Mouse (Mus musculus): ENCODE measurements around the gene Gnb3. TPM values are rescaled to one million over a fixed set of nuclear protein-coding genes. Genes with fewer than 3 reads are reported as not detected.
"Not testable (repeated sequence)": the region's sequence is repeated elsewhere in the genome, so short reads cannot be mapped to it uniquely, and the experiment has no call there.

Gene Gnb3
- polyA plus RNA-seq, 1 experiment from 2014 or later = 1.3 TPM

DNA sequence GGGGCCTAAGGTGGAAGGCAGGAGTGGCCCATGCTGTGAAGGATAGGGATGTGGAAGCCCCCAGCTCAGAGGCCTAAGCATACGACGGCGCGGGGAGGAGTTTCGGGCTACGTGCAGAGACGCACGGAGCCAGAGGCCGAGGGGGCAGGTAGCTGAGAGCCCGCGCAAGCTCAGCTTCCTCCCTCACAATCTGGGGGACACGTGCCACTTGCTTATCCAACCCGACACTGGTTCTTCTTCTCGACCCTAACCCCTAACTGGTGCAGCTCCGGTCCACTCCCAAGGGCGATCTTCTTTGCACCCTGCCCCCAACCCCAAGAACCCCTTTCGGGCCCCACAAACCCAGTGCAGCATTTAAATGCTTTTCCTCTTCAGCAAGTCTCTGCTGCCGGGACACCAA lies 26.6 kb downstream of the Gnb3 start:
- no peaks in the 10 kb centered on the region for H3K9me3 ChIP-seq

GRCm38 (mm10) chr6:124812848-124813247 lies 27.2 kb downstream of the Gnb3 start:
- Histone ChIP-seq H3K36me3 (peaks cover 54% of the 10 kb centered on the region), H3K4me1 (peaks cover 48% of the 10 kb centered on the region), H3K27ac (peak overlapping the region; percentile 92), H3K27me3 (no peaks in the 10 kb centered on the region), H3K4me2 (replicated peaks) (peak overlapping the region; percentile 95), H3K9me3 (no peaks in the 10 kb centered on the region), H3K4me3 (peak overlapping the region; percentile 71), H3K9ac (peak overlapping the region; percentile 88)
- ATAC-seq (ENCODE audit: low FRiP score, low read depth) = no peak
- WGBS = 16% methylated on average over 9 of the region's 9 CpGs

More for the DNA sequence above, 26.6 kb downstream of the Gnb3 start:
- under 1% methylated on average over 18 of the region's 18 CpGs for WGBS
- H3K4me1 ChIP-seq = peaks cover 43% of the 10 kb centered on the region
- H3K9ac ChIP-seq = peak overlapping the region; percentile 88
- peak overlapping the region; percentile 92 for H3K27ac ChIP-seq
- H3K27me3 ChIP-seq = no peaks in the 10 kb centered on the region
- peaks cover 61% of the 10 kb centered on the region for H3K36me3 ChIP-seq
- peak overlapping the region; percentile 71 for H3K4me3 ChIP-seq
- peak; percentile 60 for ATAC-seq (ENCODE audit: low FRiP score, low read depth)
- peak overlapping the region; percentile 95 for H3K4me2 ChIP-seq (replicated peaks)

- Histone ChIP-seq H3K4me1 (peaks cover 48% of the 10 kb centered on the region), H3K9ac (peak overlapping the region; percentile 88), H3K4me2 (replicated peaks) (peak overlapping the region; percentile 95), H3K9me3 (no peaks in the 10 kb centered on the region), H3K36me3 (peaks cover 45% of the 10 kb centered on the region), H3K27me3 (no peaks in the 10 kb centered on the region), H3K4me3 (peak overlapping the region; percentile 71), H3K27ac (no peak overlapping the region)
- WGBS = 80% methylated on average over 24 of the region's 24 CpGs
- ATAC-seq (ENCODE audit: low FRiP score, low read depth) = no peak
Observed at GRCm38 (mm10) chr6:124811701-124812560, 28.1 kb downstream of the Gnb3 start.

- Histone ChIP-seq H3K9me3 (no peaks in the 10 kb centered on the region), H3K4me2 (replicated peaks) (peak overlapping the region; percentile 95), H3K4me3 (no peak overlapping the region), H3K27ac (no peak overlapping the region), H3K36me3 (peaks cover 39% of the 10 kb centered on the region), H3K27me3 (no peaks in the 10 kb centered on the region), H3K9ac (0 out of 2 replicates have a peak overlapping the region, but pooled peaks have one; percentile 31), H3K4me1 (peaks cover 52% of the 10 kb centered on the region)
- 80% methylated on average over 4 of the region's 4 CpGs for WGBS
- no peak for ATAC-seq (ENCODE audit: low FRiP score, low read depth)
Observed at GRCm38 (mm10) chr6:124811403-124811665, 28.7 kb downstream of the Gnb3 start.

DNA sequence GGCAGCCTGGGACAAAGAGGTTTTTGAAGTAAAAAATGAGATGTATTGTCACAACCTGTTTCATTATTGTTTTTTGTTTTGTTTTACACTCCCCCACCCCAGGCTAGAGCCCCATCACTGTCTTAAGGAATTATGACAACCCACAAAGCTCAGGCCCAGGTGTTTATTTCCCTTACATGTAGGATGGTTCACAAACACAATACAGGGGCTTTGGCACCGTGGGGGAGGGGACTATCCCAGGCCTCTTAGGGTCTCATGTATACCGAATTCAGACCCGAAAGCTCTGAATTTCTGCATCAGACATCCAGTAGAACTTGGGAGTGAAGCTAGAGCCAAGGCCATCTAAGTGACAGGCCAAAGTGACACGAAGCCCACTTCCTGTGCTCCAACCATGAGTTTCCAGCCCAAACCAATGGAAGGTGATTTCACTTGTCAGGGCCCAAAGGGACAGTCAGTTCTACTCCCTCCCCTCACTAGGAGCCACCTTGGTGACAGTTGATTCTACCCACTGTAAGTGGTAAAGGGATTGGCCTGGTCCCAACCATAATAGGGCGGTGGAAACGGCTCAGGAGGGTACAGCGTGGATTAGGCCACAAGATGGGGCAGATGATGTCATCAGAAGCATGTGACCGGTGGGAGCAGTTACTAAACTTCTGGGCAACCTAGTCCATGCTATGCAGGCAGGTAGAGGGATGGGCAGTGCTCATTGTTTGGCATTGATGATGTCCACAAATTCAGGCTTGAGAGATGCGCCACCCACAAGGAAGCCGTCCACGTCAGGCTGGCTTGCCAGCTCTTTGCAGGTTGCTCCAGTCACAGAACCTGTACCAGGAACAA lies 29.3 kb downstream of the Gnb3 start:
- H3K36me3 ChIP-seq = peaks cover 34% of the 10 kb centered on the region
- not testable (repeated sequence) for H3K27ac ChIP-seq; H3K27me3 ChIP-seq; H3K4me3 ChIP-seq; H3K9ac ChIP-seq; H3K9me3 ChIP-seq; ATAC-seq (ENCODE audit: low FRiP score, low read depth)
- peak overlapping the region; percentile 86; the same call in 1 of the 2 replicates for H3K4me2 ChIP-seq (replicated peaks)
- 86% methylated on average over 11 of the region's 11 CpGs for WGBS
- H3K4me1 ChIP-seq = peaks cover 58% of the 10 kb centered on the region

DNA sequence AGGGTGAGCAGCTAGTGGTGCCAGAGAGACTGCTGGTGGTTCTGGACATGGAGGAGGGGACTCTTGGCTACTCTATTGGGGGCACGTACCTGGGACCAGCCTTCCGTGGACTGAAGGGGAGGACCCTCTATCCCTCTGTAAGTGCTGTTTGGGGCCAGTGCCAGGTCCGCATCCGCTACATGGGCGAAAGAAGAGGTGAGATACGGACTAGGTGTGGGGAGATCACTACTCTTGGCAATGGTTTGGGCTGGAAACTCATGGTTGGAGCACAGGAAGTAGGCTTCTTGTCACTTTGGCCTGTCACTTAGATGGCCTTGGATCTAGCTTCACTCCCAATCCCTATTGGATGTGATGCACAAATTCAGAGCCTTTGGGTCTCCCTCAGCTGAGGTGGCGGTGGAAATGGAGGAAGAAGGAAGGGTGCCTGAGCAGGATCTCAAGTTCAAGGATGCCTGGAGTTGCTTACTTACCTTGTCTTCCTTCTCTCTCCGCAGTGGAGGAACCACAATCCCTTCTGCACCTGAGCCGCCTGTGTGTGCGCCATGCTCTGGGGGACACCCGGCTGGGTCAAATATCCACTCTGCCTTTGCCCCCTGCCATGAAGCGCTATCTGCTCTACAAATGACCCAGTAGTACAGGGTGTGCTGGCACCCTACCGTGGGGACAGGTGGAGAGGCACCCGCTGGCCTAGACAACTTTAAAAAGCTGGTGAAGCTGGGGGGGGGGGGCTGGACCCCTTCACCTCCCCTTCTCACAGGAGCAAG lies 30.1 kb downstream of the Gnb3 start:
- peaks cover 59% of the 10 kb centered on the region for H3K4me1 ChIP-seq
- H3K27ac ChIP-seq = peak overlapping the region; percentile 89; the same call in 1 of the 2 replicates
- no peak for ATAC-seq (ENCODE audit: low FRiP score, low read depth)

DNA sequence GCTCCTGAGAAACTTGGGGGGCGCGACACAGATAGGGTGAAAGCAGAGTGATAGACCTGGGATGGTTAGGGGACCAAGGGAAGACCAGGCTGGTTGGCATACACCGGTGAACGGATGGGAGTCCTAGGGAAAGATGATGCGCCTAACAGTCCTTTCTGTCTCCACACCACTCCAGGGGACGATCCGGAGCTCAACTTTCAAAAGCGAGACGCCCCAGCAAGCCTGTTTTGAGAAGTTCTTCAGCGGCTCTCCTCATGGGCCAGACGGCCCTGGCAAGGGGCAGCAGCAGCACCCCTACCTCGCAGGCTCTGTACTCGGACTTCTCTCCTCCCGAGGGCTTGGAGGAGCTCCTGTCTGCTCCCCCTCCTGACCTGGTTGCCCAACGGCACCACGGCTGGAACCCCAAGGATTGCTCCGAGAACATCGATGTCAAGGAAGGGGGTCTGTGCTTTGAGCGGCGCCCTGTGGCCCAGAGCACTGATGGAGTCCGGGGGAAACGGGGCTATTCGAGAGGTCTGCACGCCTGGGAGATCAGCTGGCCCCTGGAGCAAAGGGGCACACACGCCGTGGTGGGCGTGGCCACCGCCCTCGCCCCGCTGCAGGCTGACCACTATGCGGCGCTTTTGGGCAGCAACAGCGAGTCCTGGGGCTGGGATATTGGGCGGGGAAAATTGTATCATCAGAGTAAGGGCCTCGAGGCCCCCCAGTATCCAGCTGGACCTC lies 30.9 kb downstream of the Gnb3 start:
- peak; percentile 13 for ATAC-seq (ENCODE audit: low FRiP score, low read depth)
- under 1% methylated on average over 35 of the region's 35 CpGs for WGBS

More for the DNA sequence above, 30.1 kb downstream of the Gnb3 start:
- Histone ChIP-seq H3K4me3 (peak overlapping the region; percentile 63), H3K27me3 (no peaks in the 10 kb centered on the region), H3K9me3 (no peaks in the 10 kb centered on the region), H3K4me2 (replicated peaks) (peak overlapping the region; percentile 86), H3K36me3 (peaks cover 26% of the 10 kb centered on the region), H3K9ac (peak overlapping the region; percentile 74)
- WGBS = 50% methylated on average over 14 of the region's 14 CpGs

DNA sequence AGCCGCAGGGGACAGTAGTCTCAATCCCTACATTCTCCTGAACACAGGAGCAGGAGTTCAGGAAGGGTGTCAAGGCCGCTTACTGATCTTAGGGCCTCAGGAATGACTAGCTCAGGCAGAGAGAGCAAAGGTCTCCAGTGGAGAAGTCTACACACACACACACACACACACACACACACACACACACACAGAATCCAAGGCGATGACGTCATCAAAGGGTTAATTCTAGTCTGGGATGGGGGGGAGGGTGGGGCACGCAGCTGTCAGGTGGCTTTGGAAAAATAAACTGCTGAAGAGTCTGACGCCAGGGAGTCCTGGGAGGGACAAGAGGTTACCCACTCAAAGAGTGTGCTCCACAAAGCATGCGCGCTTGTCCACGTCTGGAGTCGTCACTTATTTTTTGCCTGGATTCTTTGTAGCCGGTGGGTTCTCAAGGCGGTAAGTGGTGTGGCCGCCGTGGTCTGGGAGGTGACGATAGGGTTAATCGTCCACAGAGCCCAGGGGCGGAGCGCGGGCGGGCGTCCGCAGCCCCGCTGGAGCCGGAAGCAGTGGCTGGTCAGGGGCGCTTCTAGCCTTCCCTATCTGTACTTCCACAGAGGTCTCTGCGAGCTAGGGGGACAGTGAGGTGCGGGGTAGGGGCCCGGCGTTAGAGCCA lies 31.6 kb downstream of the Gnb3 start, which contains the start of gene Spsb2:
Gene Spsb2 (plus strand): TSS at position 304 of the 655 bp plus-strand sequence.
- peak; percentile 55 for ATAC-seq (ENCODE audit: low FRiP score, low read depth)
- no peaks in the 10 kb centered on the region for H3K9me3 ChIP-seq
- H3K4me1 ChIP-seq = peaks cover 51% of the 10 kb centered on the region
- peak within 1 kb of the TSS; percentile 89 for H3K27ac ChIP-seq
- peak within 1 kb of the TSS; percentile 86 for H3K4me2 ChIP-seq (replicated peaks)
- H3K9ac ChIP-seq = peak within 1 kb of the TSS; percentile 74
- H3K27me3 ChIP-seq = no peaks in the 10 kb centered on the region
- WGBS = 2% methylated on average over 29 of the region's 29 CpGs
- peak within 1 kb of the TSS; percentile 63 for H3K4me3 ChIP-seq
- peaks cover 25% of the 10 kb centered on the region for H3K36me3 ChIP-seq

More for the DNA sequence above, 30.9 kb downstream of the Gnb3 start:
- peaks cover 25% of the 10 kb centered on the region for H3K36me3 ChIP-seq
- H3K4me3 ChIP-seq = peak overlapping the region; percentile 63
- H3K27me3 ChIP-seq = no peaks in the 10 kb centered on the region
- H3K4me2 ChIP-seq (replicated peaks) = peak overlapping the region; percentile 86
- H3K27ac ChIP-seq = peak overlapping the region; percentile 89
- no peaks in the 10 kb centered on the region for H3K9me3 ChIP-seq
- H3K4me1 ChIP-seq = peaks cover 52% of the 10 kb centered on the region
- H3K9ac ChIP-seq = peak overlapping the region; percentile 74

DNA sequence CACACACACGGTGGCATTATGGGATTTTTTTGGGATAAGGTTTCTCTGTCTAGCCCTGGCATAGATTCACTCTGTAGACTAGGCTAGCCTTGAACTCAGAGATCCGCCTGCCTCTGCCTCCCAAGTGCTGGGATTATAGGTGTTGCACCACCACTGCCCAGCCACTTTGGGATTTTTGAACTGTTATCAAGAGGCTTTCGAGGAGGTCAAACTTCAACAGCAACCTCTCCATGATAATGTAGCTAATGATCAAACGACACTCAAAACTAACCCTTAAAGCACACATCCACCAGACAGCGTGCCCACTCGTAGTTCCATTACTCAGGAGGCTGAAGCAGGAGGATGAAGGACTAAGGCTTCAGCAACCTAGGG lies 32.1 kb downstream of the Gnb3 start:
- no peak for ATAC-seq (ENCODE audit: low FRiP score, low read depth)
- peak overlapping the region; percentile 74; the same call in 1 of the 2 replicates for H3K9ac ChIP-seq
- WGBS = 82% methylated on average over 6 of the region's 6 CpGs
- H3K36me3 ChIP-seq = peaks cover 25% of the 10 kb centered on the region
- H3K27ac ChIP-seq = no peak overlapping the region
- no peaks in the 10 kb centered on the region for H3K9me3 ChIP-seq
- peaks cover 49% of the 10 kb centered on the region for H3K4me1 ChIP-seq
- H3K4me3 ChIP-seq = peak overlapping the region; percentile 63
- peak overlapping the region; percentile 86 for H3K4me2 ChIP-seq (replicated peaks)
- H3K27me3 ChIP-seq = no peaks in the 10 kb centered on the region

- Histone ChIP-seq H3K9me3 (no peaks in the 10 kb centered on the region), H3K36me3 (peaks cover 24% of the 10 kb centered on the region), H3K4me2 (replicated peaks) (no peak overlapping the region), H3K9ac (no peak overlapping the region), H3K4me3 (no peak overlapping the region), H3K27ac (no peak overlapping the region), H3K27me3 (no peaks in the 10 kb centered on the region), H3K4me1 (peaks cover 43% of the 10 kb centered on the region)
- WGBS = 89% methylated on average over 4 of the region's 4 CpGs
- ATAC-seq (ENCODE audit: low FRiP score, low read depth) = no peak
Observed at GRCm38 (mm10) chr6:124807366-124807765, 32.7 kb downstream of the Gnb3 start.

All from limb, embryonic 13.5 days (tissue).